Mouse (Mus musculus): ENCODE data around the gene Otud7b.

Otud7b gene

DNA sequence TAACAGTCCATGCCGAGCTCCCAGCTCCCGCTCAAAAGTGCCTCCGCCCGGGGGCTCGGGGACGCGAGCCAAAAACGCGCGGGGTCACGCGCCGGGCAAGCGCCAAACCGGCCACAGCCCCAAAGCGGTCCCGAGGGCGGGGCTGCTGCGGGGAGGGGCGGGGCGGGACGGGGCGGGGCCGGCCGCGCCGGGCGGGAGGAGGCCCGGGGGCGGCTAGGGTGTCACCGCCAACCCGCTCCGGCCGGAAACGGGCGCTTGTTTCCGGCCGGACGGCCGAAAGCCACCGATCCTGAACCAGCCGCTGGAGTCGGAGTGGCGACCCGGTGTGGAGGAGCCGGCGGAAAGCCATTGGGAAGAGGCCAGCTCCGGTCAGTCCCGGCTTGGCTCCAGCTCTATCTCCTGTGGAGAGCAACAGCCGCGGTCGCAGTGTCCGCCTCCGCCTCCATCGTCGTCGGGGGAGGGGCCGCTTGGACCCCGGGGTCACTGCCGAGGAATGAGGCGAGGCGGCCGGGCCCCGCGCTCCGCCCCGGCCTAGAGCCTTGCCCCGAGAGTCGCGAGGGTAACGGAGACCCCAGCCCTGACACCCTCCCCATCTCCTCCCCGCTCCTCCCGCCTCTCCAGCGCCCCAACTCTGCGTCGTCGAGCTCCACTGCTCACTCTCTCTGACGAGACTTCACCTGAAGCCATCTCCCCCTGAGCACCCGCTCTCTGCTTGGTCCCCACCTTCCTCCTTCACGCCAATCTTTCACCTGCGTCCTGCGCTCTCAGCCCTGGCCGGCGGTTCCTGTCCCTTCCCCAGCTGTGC is at the start of gene Otud7b:
Otud7b (plus strand) TSS at position 267 of the 805 bp plus-strand sequence.
- peak; percentile 62 to 72 for DNase-seq

DNA sequence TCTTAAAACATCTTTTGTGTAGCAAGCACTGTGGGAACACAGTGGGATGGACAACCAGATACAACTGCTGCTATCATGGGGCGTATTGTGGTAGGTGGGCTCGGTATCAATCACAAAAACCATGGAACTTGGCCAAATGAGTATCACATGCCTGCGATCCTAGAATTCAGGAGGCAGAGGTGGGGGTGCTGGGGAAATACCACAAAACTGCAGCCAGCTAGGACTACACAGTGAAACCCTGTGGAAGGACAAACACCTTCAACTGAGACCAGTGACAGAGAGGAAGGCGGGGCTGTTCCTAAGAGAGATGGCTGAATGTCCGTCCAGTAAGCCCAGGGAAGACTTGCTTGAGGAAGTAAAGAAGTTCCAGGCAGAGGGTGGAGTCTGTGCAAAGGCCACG is 49.0 kb upstream of the Otud7b start:
- no peak for DNase-seq

DNA sequence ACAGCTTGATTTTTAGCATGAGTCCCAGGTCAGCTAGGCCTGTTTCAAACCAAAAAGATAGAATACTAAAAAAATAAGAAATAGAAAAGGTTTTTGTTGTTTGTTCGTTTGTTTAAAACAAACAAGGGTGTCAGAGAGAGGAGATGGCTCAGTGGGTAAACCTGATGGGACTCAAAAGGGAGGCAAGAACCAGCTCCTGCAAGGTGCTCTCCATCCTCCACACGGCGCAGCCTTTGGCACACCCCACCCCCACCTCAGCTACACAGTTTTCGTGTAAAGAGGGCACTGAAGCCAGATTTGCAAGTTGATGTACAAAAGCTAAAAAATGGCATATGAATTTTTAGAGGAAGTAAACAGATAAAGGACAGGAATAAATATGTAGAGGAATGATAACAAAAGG is 48.3 kb upstream of the Otud7b start:
- DNase-seq: no peak

- DNase-seq: peak; percentile 62 to 77
Measured at GRCm38 (mm10) chr3:96057747-96058204, 46.6 kb upstream of the Otud7b start.

- peak; percentile 36 to 61 for DNase-seq
Measured at GRCm38 (mm10) chr3:96058231-96058896, 46.0 kb upstream of the Otud7b start, which contains the start of gene Vps45. Gene Vps45 (minus strand): TSS chr3:96058466.

DNA sequence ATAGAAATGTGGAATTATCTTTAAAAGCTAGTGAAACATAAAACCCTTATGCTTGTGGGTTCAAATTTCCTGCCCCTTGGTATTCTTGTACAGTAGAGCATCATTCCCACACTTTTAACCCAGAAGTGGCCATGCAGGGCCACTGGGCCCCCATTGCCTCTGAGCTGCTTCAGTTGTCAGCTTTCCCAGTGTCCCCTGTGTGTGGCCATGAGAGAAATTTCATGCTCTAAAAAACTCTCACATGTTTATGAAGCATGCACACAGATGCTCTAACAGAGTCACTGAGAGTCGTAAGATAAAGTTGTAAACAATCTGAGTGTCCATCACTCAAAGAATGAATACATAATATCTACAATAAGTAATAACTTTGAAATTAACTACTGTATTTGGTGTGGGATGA is 44.2 kb upstream of the Otud7b start:
- DNase-seq: no peak

DNA sequence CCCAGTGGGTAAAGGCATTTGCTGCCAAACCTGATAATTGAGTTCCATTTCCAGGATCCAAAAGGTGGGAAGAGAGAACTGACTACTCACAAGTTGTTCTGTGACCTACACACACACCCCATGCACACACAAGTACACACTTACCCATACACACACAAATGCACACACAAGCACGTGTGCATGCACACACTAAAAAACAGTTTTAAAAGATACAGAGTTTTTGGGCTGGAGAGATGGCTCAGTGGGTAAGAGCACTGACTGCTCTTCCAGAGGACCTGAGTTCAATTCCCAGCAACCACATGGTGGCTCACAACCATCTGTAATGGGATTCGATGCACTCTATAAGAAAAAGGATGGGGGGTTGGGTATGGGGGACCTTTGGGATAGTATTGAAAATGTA is 41.0 kb upstream of the Otud7b start:
- DNase-seq: no peak

GRCm38 (mm10) chr3:96064217-96064616 is 40.1 kb upstream of the Otud7b start:
- no peak for DNase-seq

DNA sequence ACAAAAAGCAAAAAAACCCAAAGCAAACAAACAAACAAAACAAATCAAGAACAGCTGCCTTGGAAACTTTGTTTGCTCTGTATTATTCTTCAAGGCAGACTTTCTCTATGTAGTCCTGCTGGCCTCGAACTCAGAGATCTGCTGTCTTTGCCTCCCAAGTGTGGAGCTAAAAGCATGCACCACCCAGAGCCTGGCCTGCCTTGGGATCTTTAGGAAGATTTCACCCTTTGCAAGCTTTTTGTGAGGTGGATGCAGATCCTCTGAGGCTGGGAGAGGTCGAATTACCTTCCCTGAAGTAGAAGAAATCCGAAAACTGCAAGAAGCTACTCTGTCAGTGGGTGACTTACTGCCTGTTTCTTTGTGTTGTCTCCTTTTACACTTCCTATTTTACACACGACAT is 39.2 kb upstream of the Otud7b start:
- DNase-seq: no peak

- peak in 1 of 2 experiments; percentile 22 for DNase-seq
Measured at GRCm38 (mm10) chr3:96065754-96066375, 38.5 kb upstream of the Otud7b start.

DNA sequence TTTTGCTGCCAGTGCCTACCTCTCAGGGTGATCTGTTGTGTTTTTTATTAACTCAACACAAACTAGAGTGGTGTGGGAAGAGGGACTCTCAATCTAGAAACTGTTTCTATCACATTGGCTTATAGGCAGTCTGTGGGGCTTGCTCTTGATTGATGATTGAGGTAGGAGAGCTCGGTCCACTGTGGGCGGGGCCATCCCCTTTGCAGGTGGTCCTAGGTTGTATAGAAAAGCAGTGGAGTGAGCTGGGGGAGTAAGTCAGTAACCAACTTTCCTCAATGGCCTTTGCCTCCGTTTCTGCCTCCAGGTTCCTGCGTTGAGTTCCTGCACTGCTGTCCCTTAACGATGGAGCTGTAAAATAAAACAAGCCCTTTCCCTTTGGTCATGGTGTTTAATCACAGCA is 37.6 kb upstream of the Otud7b start:
- DNase-seq: no peak

- no peak for DNase-seq
Measured at GRCm38 (mm10) chr3:96069046-96069445, 35.3 kb upstream of the Otud7b start.

GRCm38 (mm10) chr3:96069542-96069941 is 34.8 kb upstream of the Otud7b start:
- no peak for DNase-seq

- DNase-seq: no peak
Measured at GRCm38 (mm10) chr3:96070241-96070640, 34.1 kb upstream of the Otud7b start.

GRCm38 (mm10) chr3:96072921-96073486 is 31.3 kb upstream of the Otud7b start:
- no peak for DNase-seq

DNA sequence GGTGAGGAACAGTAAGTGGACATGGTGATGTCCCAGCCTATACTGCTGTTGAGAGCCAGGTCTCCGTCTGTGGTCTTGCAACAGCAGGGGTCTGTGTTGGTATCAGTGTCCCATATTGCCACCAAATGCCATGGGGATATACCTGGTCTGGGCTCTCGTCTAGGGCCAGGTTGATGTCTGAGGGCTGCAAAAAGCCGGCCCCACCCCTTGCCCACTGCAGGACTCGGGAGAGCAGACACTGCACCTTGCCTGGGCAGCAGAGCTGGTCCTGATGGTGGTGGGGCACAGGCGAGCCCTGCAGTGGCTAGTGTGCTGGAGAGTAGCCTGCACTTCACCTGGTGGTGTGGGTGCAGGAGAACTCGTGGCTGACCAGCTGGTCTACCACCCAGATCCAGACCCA is 26.3 kb upstream of the Otud7b start:
- no peak for DNase-seq

GRCm38 (mm10) chr3:96078711-96079110 is 25.6 kb upstream of the Otud7b start:
- DNase-seq: no peak

DNA sequence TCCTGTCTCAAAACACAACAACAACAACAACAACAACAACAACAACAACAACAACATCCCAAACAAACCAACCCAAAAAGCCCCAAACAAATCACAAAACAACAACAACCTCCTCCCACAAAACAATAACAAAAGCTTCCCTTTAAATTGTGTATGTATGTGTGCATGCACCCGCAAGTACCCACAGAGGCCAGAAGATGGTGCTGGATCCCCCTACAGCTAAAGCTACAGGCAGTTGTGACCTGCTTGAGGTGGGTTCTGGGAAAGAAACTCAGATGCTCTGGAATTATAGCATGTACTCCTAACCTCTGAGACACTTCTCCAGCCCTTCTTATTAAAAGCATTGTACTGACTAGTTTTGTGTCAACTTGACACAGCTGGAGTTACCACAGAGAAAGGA is 23.3 kb upstream of the Otud7b start:
- peak in 1 of 2 experiments; percentile 25 for DNase-seq

DNA sequence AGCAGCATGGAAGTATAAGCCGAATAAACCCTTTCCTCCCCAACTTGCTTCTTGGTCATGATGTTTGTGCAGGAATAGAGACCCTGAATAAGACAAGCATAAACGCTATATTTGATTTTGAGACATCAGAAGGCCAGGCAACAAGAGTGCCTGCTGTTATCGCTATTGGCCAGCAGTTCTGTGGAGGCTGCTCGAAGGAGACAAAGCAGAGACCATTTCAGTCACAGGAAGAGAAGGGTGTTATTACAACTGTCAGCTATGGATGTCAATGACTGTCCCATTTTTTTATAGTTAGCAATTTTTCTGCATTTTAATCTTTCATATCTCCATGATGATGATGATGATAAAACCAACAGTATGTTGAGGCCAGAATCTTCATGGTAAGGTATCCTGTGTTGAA is 22.7 kb upstream of the Otud7b start:
- DNase-seq: no peak

DNA sequence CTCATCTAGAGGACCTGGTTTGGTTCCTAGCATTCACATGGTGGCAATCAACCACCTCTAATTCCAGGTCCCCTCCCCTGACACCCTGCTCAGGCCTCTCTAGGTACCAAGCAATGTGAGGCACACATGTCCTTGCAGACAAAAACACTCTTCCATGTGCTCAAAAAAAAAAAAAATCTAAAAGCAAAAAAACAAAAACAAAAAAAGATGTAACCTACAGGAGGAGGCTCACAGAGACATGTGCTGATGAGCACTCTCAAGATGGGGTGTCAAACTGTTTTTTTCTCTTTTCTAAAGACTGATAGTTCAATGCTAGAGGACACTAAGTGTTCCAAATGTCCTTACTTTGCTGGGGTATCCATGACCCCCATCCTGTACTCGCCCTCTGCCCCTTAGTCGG is 22.2 kb upstream of the Otud7b start:
- DNase-seq: no peak

- DNase-seq: no peak
Measured at GRCm38 (mm10) chr3:96082714-96083508, 21.4 kb upstream of the Otud7b start.

GRCm38 (mm10) chr3:96084146-96084755 is 20.1 kb upstream of the Otud7b start:
- DNase-seq: no peak

Measured in spleen, adult 18-20 months (tissue).